Mouse (Mus musculus): ENCODE results near the gene Tut7. TPM values are rescaled to one million over a fixed set of nuclear protein-coding genes. Genes with fewer than 3 reads are reported as not detected.

The Tut7 gene
- polyA plus RNA-seq, 1 experiment from 2014 or later, result 30.6 TPM

- no peak overlapping the region for H3K27ac ChIP-seq (replicated peaks)
- no peak for ATAC-seq (ENCODE audit: extremely low read depth, insufficient number of reproducible peaks, low FRiP score, low TSS enrichment)
- H3K9me3 ChIP-seq, result no peaks in the 10 kb centered on the region
- H3K4me2 ChIP-seq, result peak overlapping the region; percentile 77
- H3K27me3 ChIP-seq (replicated peaks), result no peaks in the 10 kb centered on the region
- WGBS, result 54% methylated on average over 3 of the region's 3 CpGs
- peaks cover 50% of the 10 kb centered on the region for H3K4me1 ChIP-seq
- peak overlapping the region; percentile 93 for H3K4me3 ChIP-seq
- H3K9ac ChIP-seq, result peak overlapping the region; percentile 71
- H3K36me3 ChIP-seq, result peaks cover 42% of the 10 kb centered on the region
Measured at GRCm38 (mm10) chr13:59820836-59821235, 2.1 kb downstream of the Tut7 start.

GRCm38 (mm10) chr13:59820114-59820513 is 2.8 kb downstream of the Tut7 start:
- Histone ChIP-seq H3K9ac (peak overlapping the region; percentile 72), H3K4me1 (peaks cover 50% of the 10 kb centered on the region), H3K27me3 (replicated peaks) (no peaks in the 10 kb centered on the region), H3K36me3 (peaks cover 50% of the 10 kb centered on the region), H3K4me3 (peak overlapping the region; percentile 93), H3K27ac (replicated peaks) (no peak overlapping the region), H3K4me2 (peak overlapping the region; percentile 77), H3K9me3 (no peaks in the 10 kb centered on the region)
- no peak for ATAC-seq (ENCODE audit: extremely low read depth, insufficient number of reproducible peaks, low FRiP score, low TSS enrichment)
- 61% methylated on average over 4 of the region's 4 CpGs for WGBS

- WGBS, result 83% methylated on average over 4 of the region's 4 CpGs
- ATAC-seq (ENCODE audit: extremely low read depth, insufficient number of reproducible peaks, low FRiP score, low TSS enrichment), result no peak
- peaks cover 73% of the 10 kb centered on the region for H3K36me3 ChIP-seq
- no peak overlapping the region for H3K9ac ChIP-seq
- no peaks in the 10 kb centered on the region for H3K9me3 ChIP-seq
- peak overlapping the region; percentile 77; the same call in 1 of the 2 replicates for H3K4me2 ChIP-seq
- H3K27ac ChIP-seq (replicated peaks), result no peak overlapping the region
- H3K27me3 ChIP-seq (replicated peaks), result no peaks in the 10 kb centered on the region
- peaks cover 54% of the 10 kb centered on the region for H3K4me1 ChIP-seq
- peak overlapping the region; percentile 16; the same call in 1 of the 2 replicates for H3K4me3 ChIP-seq
Measured at GRCm38 (mm10) chr13:59817352-59817751, 5.6 kb downstream of the Tut7 start.

- H3K9me3 ChIP-seq, result no peaks in the 10 kb centered on the region
- ATAC-seq (ENCODE audit: extremely low read depth, insufficient number of reproducible peaks, low FRiP score, low TSS enrichment), result peak; percentile 77
- H3K9ac ChIP-seq, result 0 out of 2 replicates have a peak overlapping the region, but pooled peaks have one; percentile 25
- H3K27ac ChIP-seq (replicated peaks), result peak overlapping the region; percentile 77
- H3K4me2 ChIP-seq, result peak overlapping the region; percentile 32; the same call in 1 of the 2 replicates
- WGBS, result 30% methylated on average over 6 of the region's 6 CpGs
- no peak overlapping the region for H3K4me3 ChIP-seq
- peaks cover 26% of the 10 kb centered on the region for H3K4me1 ChIP-seq
- peaks cover 91% of the 10 kb centered on the region for H3K36me3 ChIP-seq
- H3K27me3 ChIP-seq (replicated peaks), result no peaks in the 10 kb centered on the region
Measured at GRCm38 (mm10) chr13:59814109-59814591, 8.8 kb downstream of the Tut7 start.

- Histone ChIP-seq H3K4me3 (no peak overlapping the region), H3K4me2 (no peak overlapping the region), H3K9me3 (no peaks in the 10 kb centered on the region), H3K9ac (no peak overlapping the region), H3K36me3 (peaks cover 95% of the 10 kb centered on the region), H3K4me1 (peaks cover 8% of the 10 kb centered on the region), H3K27me3 (replicated peaks) (no peaks in the 10 kb centered on the region), H3K27ac (replicated peaks) (no peak overlapping the region)
- ATAC-seq (ENCODE audit: extremely low read depth, insufficient number of reproducible peaks, low FRiP score, low TSS enrichment), result no peak
- WGBS, result 92% methylated on average over 3 of the region's 3 CpGs
Measured at GRCm38 (mm10) chr13:59811581-59811980, 11.4 kb downstream of the Tut7 start.

DNA sequence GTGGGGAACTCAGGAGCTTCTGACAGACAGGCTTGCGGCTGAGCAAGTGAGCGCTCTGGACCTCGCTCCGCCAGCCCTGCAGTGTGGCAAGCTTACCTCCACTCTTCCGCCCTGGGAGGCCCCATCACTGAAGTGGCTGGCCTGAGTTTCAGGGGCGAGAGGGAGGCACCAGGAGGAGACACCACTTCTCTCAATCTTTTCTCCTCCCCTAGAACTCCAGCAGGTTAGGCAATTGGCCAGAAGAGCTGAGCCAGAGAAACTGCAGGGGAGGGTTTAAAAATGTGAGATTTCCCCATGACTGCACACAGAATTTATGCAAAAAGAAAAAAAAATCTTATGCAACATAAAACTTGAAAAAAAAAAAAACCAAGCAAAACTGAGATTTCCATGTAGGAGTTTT is 21.9 kb downstream of the Tut7 start:
- no peak overlapping the region for H3K27ac ChIP-seq (replicated peaks)
- peaks cover 99% of the 10 kb centered on the region for H3K36me3 ChIP-seq

GRCm38 (mm10) chr13:59800077-59800476 is 22.9 kb downstream of the Tut7 start:
- WGBS, result 72% methylated on average over 2 of the region's 2 CpGs
- H3K27ac ChIP-seq (replicated peaks), result no peak overlapping the region
- H3K4me3 ChIP-seq, result no peak overlapping the region
- no peak overlapping the region for H3K9ac ChIP-seq
- no peaks in the 10 kb centered on the region for H3K27me3 ChIP-seq (replicated peaks)
- no peaks in the 10 kb centered on the region for H3K4me1 ChIP-seq
- ATAC-seq (ENCODE audit: extremely low read depth, insufficient number of reproducible peaks, low FRiP score, low TSS enrichment), result no peak
- no peaks in the 10 kb centered on the region for H3K9me3 ChIP-seq
- H3K4me2 ChIP-seq, result no peak overlapping the region
- peaks cover 99% of the 10 kb centered on the region for H3K36me3 ChIP-seq

More for the DNA sequence above, 21.9 kb downstream of the Tut7 start:
- H3K9me3 ChIP-seq, result no peaks in the 10 kb centered on the region
- 0 out of 2 replicates have a peak overlapping the region, but pooled peaks have one; percentile 15 for H3K9ac ChIP-seq
- no peak for ATAC-seq (ENCODE audit: extremely low read depth, insufficient number of reproducible peaks, low FRiP score, low TSS enrichment)
- no peak overlapping the region for H3K4me2 ChIP-seq
- WGBS, result 71% methylated on average over 6 of the region's 6 CpGs
- no peaks in the 10 kb centered on the region for H3K27me3 ChIP-seq (replicated peaks)
- H3K4me1 ChIP-seq, result no peaks in the 10 kb centered on the region
- H3K4me3 ChIP-seq, result no peak overlapping the region

GRCm38 (mm10) chr13:59798306-59798705 is 24.6 kb downstream of the Tut7 start:
- H3K4me2 ChIP-seq, result no peak overlapping the region
- no peak overlapping the region for H3K27ac ChIP-seq (replicated peaks)
- H3K36me3 ChIP-seq, result peaks cover 99% of the 10 kb centered on the region
- WGBS, result 93% methylated on average over 1 of the region's 1 CpGs
- H3K9ac ChIP-seq, result no peak overlapping the region
- ATAC-seq (ENCODE audit: extremely low read depth, insufficient number of reproducible peaks, low FRiP score, low TSS enrichment), result no peak
- H3K4me1 ChIP-seq, result no peaks in the 10 kb centered on the region
- no peaks in the 10 kb centered on the region for H3K9me3 ChIP-seq
- no peaks in the 10 kb centered on the region for H3K27me3 ChIP-seq (replicated peaks)
- no peak overlapping the region for H3K4me3 ChIP-seq

DNA sequence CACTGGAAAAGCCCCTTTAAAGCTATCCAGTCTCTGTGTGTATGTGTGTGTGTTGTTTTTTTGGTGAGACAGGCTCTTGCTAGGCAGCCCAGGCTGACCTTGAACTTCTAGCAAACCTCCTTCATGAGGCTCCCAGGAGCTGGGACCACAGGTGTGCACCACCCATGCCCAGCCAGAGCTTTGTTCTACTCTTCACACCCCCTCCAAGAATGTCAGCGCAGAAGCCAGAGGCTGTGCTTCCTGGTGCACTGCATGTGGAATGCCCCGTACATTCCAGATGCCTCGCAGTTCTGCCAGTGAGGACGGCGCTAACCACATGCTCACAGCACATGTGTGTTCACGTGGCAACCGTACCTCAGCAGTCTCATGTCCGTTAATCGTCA is 26.5 kb downstream of the Tut7 start:
- no peak overlapping the region for H3K4me2 ChIP-seq
- no peaks in the 10 kb centered on the region for H3K27me3 ChIP-seq (replicated peaks)
- H3K9me3 ChIP-seq, result no peaks in the 10 kb centered on the region
- peaks cover 99% of the 10 kb centered on the region for H3K36me3 ChIP-seq
- H3K4me3 ChIP-seq, result no peak overlapping the region
- WGBS, result 88% methylated on average over 9 of the region's 9 CpGs
- H3K9ac ChIP-seq, result no peak overlapping the region
- no peak overlapping the region for H3K27ac ChIP-seq (replicated peaks)
- no peak for ATAC-seq (ENCODE audit: extremely low read depth, insufficient number of reproducible peaks, low FRiP score, low TSS enrichment)
- no peaks in the 10 kb centered on the region for H3K4me1 ChIP-seq

GRCm38 (mm10) chr13:59795807-59796465 is 27.0 kb downstream of the Tut7 start:
- Histone ChIP-seq H3K27me3 (replicated peaks) (no peaks in the 10 kb centered on the region), H3K4me1 (no peaks in the 10 kb centered on the region), H3K4me2 (no peak overlapping the region), H3K9ac (no peak overlapping the region), H3K4me3 (no peak overlapping the region), H3K36me3 (peaks cover 99% of the 10 kb centered on the region), H3K9me3 (no peaks in the 10 kb centered on the region), H3K27ac (replicated peaks) (no peak overlapping the region)
- ATAC-seq (ENCODE audit: extremely low read depth, insufficient number of reproducible peaks, low FRiP score, low TSS enrichment), result no peak; the same call in 1 of the 2 replicates
- 89% methylated on average over 6 of the region's 6 CpGs for WGBS

GRCm38 (mm10) chr13:59794786-59795185 is 28.2 kb downstream of the Tut7 start:
- H3K9me3 ChIP-seq, result no peaks in the 10 kb centered on the region
- no peak for ATAC-seq (ENCODE audit: extremely low read depth, insufficient number of reproducible peaks, low FRiP score, low TSS enrichment)
- no peak overlapping the region for H3K9ac ChIP-seq
- H3K4me3 ChIP-seq, result no peak overlapping the region
- no peaks in the 10 kb centered on the region for H3K4me1 ChIP-seq
- peaks cover 99% of the 10 kb centered on the region for H3K36me3 ChIP-seq
- 84% methylated on average over 1 of the region's 1 CpGs for WGBS
- no peaks in the 10 kb centered on the region for H3K27me3 ChIP-seq (replicated peaks)
- H3K27ac ChIP-seq (replicated peaks), result no peak overlapping the region
- no peak overlapping the region for H3K4me2 ChIP-seq

DNA sequence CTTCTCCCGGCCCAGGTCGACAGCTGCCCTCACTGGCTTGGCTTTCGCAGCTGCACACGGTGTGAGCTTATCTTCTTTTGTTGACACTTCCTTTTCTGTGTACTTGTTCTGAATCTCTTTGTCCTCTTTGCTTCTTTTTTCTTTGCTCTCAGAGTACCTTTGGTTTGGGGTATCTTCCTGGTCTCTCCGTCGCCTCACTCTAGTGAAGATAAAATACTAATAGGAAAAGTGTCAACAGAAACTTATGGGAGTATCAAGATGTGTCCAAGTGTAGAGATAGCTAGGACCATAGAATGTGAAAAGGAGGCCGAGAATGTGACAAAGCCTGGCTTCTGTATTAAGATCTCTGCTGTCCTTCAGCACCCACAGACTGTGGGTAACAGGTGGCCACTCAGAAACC is 40.8 kb downstream of the Tut7 start, which contains the start of gene Gm49354:
Gene Gm49354 (minus strand): TSS at position 101 of the 400 bp plus-strand sequence.
- H3K4me3 ChIP-seq, result no peak within 1 kb of the TSS
- 73% methylated on average over 7 of the region's 7 CpGs for WGBS
- no peak for ATAC-seq (ENCODE audit: extremely low read depth, insufficient number of reproducible peaks, low FRiP score, low TSS enrichment)
- H3K9ac ChIP-seq, result no peak within 1 kb of the TSS
- no peaks in the 10 kb centered on the region for H3K9me3 ChIP-seq
- no peaks in the 10 kb centered on the region for H3K4me1 ChIP-seq
- H3K27me3 ChIP-seq (replicated peaks), result no peaks in the 10 kb centered on the region
- H3K27ac ChIP-seq (replicated peaks), result no peak within 1 kb of the TSS
- H3K36me3 ChIP-seq, result peaks cover 99% of the 10 kb centered on the region
- no peak within 1 kb of the TSS for H3K4me2 ChIP-seq

Measured in heart, embryonic 13.5 days (tissue).